Mouse (Mus musculus): ENCODE results near the gene Pdha2.

DNA sequence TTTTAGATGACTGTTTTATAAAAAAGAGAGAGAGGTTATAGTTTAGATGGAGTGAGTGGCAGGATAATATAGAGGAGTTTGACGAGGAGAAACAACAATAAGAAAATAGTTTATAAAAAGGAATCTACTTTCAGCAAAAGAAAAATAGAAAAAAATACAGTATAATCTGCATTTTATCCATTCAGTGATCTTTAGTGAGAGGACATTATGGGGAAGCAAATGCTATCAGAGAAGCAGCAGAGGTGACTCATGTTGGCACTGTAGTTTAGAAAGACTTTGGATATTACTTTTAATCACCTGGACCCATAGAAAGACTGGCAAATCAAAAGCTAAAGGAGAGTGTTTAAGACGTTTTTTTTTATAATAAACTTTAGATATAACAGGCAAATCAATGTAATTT is 17.0 kb upstream of the Pdha2 start:
- TF ChIP-seq CTCF (IDR thresholded peaks at IDR 0.05; ENCODE audit: low read depth) (no peak), EP300 (IDR thresholded peaks at IDR 0.05; ENCODE audit: low read depth) (no peak)

Data from heart, postnatal 0 days (tissue).